ENCODE assay signal across 11 mouse cellular contexts in genomic region chr9:106269879-106270278, GRCm38 (mm10). TPM values are rescaled to one million over a fixed set of nuclear protein-coding genes. Genes with fewer than 3 reads are reported as not detected.
A peak's percentile ranks its signal among the peaks of the same experiment; 100 is the strongest.
DNase-seq lines count a peak whose midpoint lies in the region; ATAC-seq and TF ChIP-seq lines count a peak whose summit lies in the region.
"Had no signal": no experiment of that assay in that cellular context is flagged by ENCODE, and none has a peak within 500 bp of the region (broad histone marks: within the 10 kb centered on the region; RNA-seq: fewer than 3 reads in every experiment).

No protein-coding gene starts in this region.

- no peaks in the 10 kb centered on the region for H3K4me1 ChIP-seq in MEL (ENCODE audit: control insufficient read depth in 1 of 2, insufficient read depth in 2 of 2, low read length in 2 of 2)
- peaks cover 10% of the 10 kb centered on the region for H3K4me1 ChIP-seq in forebrain, embryonic 16.5 days (replicated peaks; ENCODE audit: control insufficient read depth, insufficient read depth, low read length)
- peaks cover 34% of the 10 kb centered on the region for H3K4me1 ChIP-seq in midbrain, embryonic 10.5 days

- no peaks in the 10 kb centered on the region for H3K36me3 ChIP-seq in MEL (ENCODE audit: control insufficient read depth in 1 of 2, insufficient read depth in 2 of 2, low read length in 2 of 2)
- H3K36me3 ChIP-seq in forebrain, embryonic 16.5 days (ENCODE audit: control insufficient read depth, insufficient read depth) = no peaks in the 10 kb centered on the region
- H3K36me3 ChIP-seq in midbrain, embryonic 10.5 days = no peaks in the 10 kb centered on the region
- H3K36me3 ChIP-seq: liver, embryonic 12.5 days had no signal

- H3K4me2 ChIP-seq in forebrain, embryonic 16.5 days (ENCODE audit: low read length) = no peak overlapping the region
- H3K4me2 ChIP-seq: liver, embryonic 12.5 days had no signal

- WGBS in forebrain, embryonic 16.5 days = 10% methylated on average over 2 of the region's 2 CpGs
- 36% methylated on average over 2 of the region's 2 CpGs for WGBS in midbrain, embryonic 10.5 days

- ATAC-seq in forebrain, embryonic 16.5 days = peak; percentile 83
- ATAC-seq: liver, embryonic 12.5 days had no signal

- TF ChIP-seq CTCF in MEL (IDR thresholded peaks at IDR 0.05 in 2 of 3, conservative IDR thresholded peaks at IDR 0.05 in 1 of 3; ENCODE audit: control insufficient read depth in 1 of 3, insufficient read depth in 1 of 3, low read depth in 2 of 3, low read length in 3 of 3, poor library complexity in 1 of 3, severe bottlenecking in 1 of 3) = no peak

- H3K79me2 ChIP-seq in MEL (ENCODE audit: control insufficient read depth, insufficient read depth, low read length, poor library complexity) = no peaks in the 10 kb centered on the region

- peak; percentile 51 to 52 for DNase-seq in cerebellum, postnatal 10 days
- no peak for DNase-seq in cerebellum, postnatal 36 days
- peak; percentile 60 for DNase-seq in MEL (ENCODE audit: low read depth, low spot score)
- DNase-seq in midbrain, embryonic 10.5 days (ENCODE audit: low spot score) = no peak
- no peak for DNase-seq in cerebellum, adult 8-10 months
- no peak for DNase-seq in spleen, adult 18-20 months
- DNase-seq in frontal cortex, adult 2 months (ENCODE audit: extremely low spot score in 1 of 2, low spot score in 1 of 2) = no peak
- DNase-seq: heart, adult 2 months; kidney, postnatal 4 days had no signal

- H3K4me3 ChIP-seq in MEL (ENCODE audit: control insufficient read depth in 1 of 2, insufficient read depth in 1 of 2, low read depth in 2 of 2, low read length in 2 of 2) = no peak overlapping the region
- no peak overlapping the region for H3K4me3 ChIP-seq in forebrain, embryonic 16.5 days (replicated peaks; ENCODE audit: low read length)
- H3K4me3 ChIP-seq in midbrain, embryonic 10.5 days = no peak overlapping the region
- H3K4me3 ChIP-seq: heart, adult 2 months; liver, embryonic 12.5 days had no signal

- H3K9ac ChIP-seq in MEL (ENCODE audit: control insufficient read depth, low read depth, low read length, poor library complexity, severe bottlenecking) = no peak overlapping the region
- no peak overlapping the region for H3K9ac ChIP-seq in forebrain, embryonic 16.5 days (replicated peaks; ENCODE audit: low read depth, low read length)
- H3K9ac ChIP-seq: liver, embryonic 12.5 days had no signal

- TF ChIP-seq POLR2A in MEL (IDR thresholded peaks at IDR 0.05; ENCODE audit: control insufficient read depth in 1 of 2, insufficient read depth in 1 of 2, low read depth in 1 of 2, low read length in 2 of 2, poor library complexity in 1 of 2) = no peak

- H3K27me3 ChIP-seq in MEL (ENCODE audit: control insufficient read depth in 1 of 2, insufficient read depth in 2 of 2, low read length in 2 of 2) = no peaks in the 10 kb centered on the region
- no peaks in the 10 kb centered on the region for H3K27me3 ChIP-seq in forebrain, embryonic 16.5 days (replicated peaks; ENCODE audit: control insufficient read depth, insufficient read depth, low read length)
- no peaks in the 10 kb centered on the region for H3K27me3 ChIP-seq in midbrain, embryonic 10.5 days (ENCODE audit: low read depth, poor library complexity, severe bottlenecking)

- no peak overlapping the region for H3K27ac ChIP-seq in MEL (ENCODE audit: control insufficient read depth, low read depth, low read length)
- 0 out of 2 replicates have a peak overlapping the region, but pooled peaks have one; percentile 52 for H3K27ac ChIP-seq in forebrain, embryonic 16.5 days (ENCODE audit: low read length)
- H3K27ac ChIP-seq in midbrain, embryonic 10.5 days (replicated peaks) = peak overlapping the region; percentile 70
- H3K27ac ChIP-seq: heart, adult 2 months; liver, embryonic 12.5 days had no signal

- H3K9me3 ChIP-seq in MEL (replicated peaks; ENCODE audit: insufficient read depth, low read length) = no peaks in the 10 kb centered on the region
- no peaks in the 10 kb centered on the region for H3K9me3 ChIP-seq in forebrain, embryonic 16.5 days (ENCODE audit: control insufficient read depth, low read length)
- no peaks in the 10 kb centered on the region for H3K9me3 ChIP-seq in midbrain, embryonic 10.5 days (replicated peaks)
- H3K9me3 ChIP-seq: liver, embryonic 12.5 days had no signal

- TF ChIP-seq EP300 in MEL (IDR thresholded peaks at IDR 0.05; ENCODE audit: low read depth in 1 of 2, low read length in 2 of 2) = no peak

- no peak for TF ChIP-seq RAD21 in MEL (IDR thresholded peaks at IDR 0.05; ENCODE audit: low read depth, low read length)

TF ChIP-seq in MEL, 35 proteins besides CTCF, POLR2A, EP300 and RAD21:
- no peak for TF ChIP-seq NRF1 (IDR thresholded peaks at IDR 0.05; ENCODE audit: insufficient read depth, low read depth, low read length, poor library complexity, severe bottlenecking)
- no peak for TF ChIP-seq MXI1 (IDR thresholded peaks at IDR 0.05; ENCODE audit: low read depth, low read length)
- TF ChIP-seq USF1 (IDR thresholded peaks at IDR 0.05; ENCODE audit: low read depth, low read length) = no peak
- no peak for TF ChIP-seq ETS1 (IDR thresholded peaks at IDR 0.05; ENCODE audit: low read depth, low read length)
- TF ChIP-seq POLR2AphosphoS5 (IDR thresholded peaks at IDR 0.05; ENCODE audit: borderline replicate concordance, low read depth, low read length) = no peak
- TF ChIP-seq TCF12 (IDR thresholded peaks at IDR 0.05; ENCODE audit: low read depth, low read length) = no peak
- no peak for TF ChIP-seq ZNF384 (IDR thresholded peaks at IDR 0.05; ENCODE audit: low read depth, low read length)
- no peak for TF ChIP-seq CHD1 (IDR thresholded peaks at IDR 0.05; ENCODE audit: low read depth, low read length)
- TF ChIP-seq RCOR1 (IDR thresholded peaks at IDR 0.05; ENCODE audit: low read depth, low read length) = no peak
- no peak for TF ChIP-seq KAT2A (conservative IDR thresholded peaks at IDR 0.05; ENCODE audit: low read depth, low read length)
- TF ChIP-seq ELF1 (IDR thresholded peaks at IDR 0.05; ENCODE audit: low read depth, low read length) = no peak
- TF ChIP-seq MYB (IDR thresholded peaks at IDR 0.05; ENCODE audit: low read depth, low read length) = no peak

RNA-seq across cellular contexts. Expression of gene Poc1a, which starts 11.0 kb away (rescaled TPM):
- total RNA-seq in MEL (2012; rRNA removed) = 33.8 and 37.6 TPM in 2 replicates
- polyA plus RNA-seq in MEL (2012; ENCODE audit: insufficient read depth in 1 of 2, insufficient read length in 2 of 2, low read depth in 1 of 2, low replicate concordance in 2 of 2, missing spikeins in 1 of 2) = 10 to 100 TPM in 1 of 2 experiments, not detected in 1; 41.3 TPM
- polyA plus RNA-seq in forebrain, embryonic 16.5 days (2015; fragmentation: Nextera tagmentation; extraction: Ambion mirVana) = 10.5 and 11.6 TPM in 2 replicates
- 38.1 and 46.6 TPM in 2 replicates for polyA plus RNA-seq in midbrain, embryonic 10.5 days (2016; fragmentation: Nextera tagmentation; extraction: Ambion mirVana)
- 24.2 and 25.6 TPM in 2 replicates for polyA plus RNA-seq in frontal cortex, adult 2 months (2012; rRNA removed)

RNA-seq across cellular contexts. Expression of gene Alas1, which starts 21.4 kb away (rescaled TPM):
- total RNA-seq in MEL (2012; rRNA removed) = 14.4 and 19.8 TPM in 2 replicates
- 10 to 100 TPM in 1 of 2 experiments, not detected in 1; 15.3 TPM for polyA plus RNA-seq in MEL (2012; ENCODE audit: insufficient read depth in 1 of 2, insufficient read length in 2 of 2, low read depth in 1 of 2, low replicate concordance in 2 of 2, missing spikeins in 1 of 2)
- 101 and 109 TPM in 2 replicates for polyA plus RNA-seq in forebrain, embryonic 16.5 days (2015; fragmentation: Nextera tagmentation; extraction: Ambion mirVana)
- polyA plus RNA-seq in midbrain, embryonic 10.5 days (2016; fragmentation: Nextera tagmentation; extraction: Ambion mirVana) = 71.1 and 82.7 TPM in 2 replicates
- 122 and 129 TPM in 2 replicates for polyA plus RNA-seq in frontal cortex, adult 2 months (2012; rRNA removed)

RNA-seq across cellular contexts. Expression of gene Tlr9, which starts 47.5 kb away (rescaled TPM):
- not detected in 2 replicates for total RNA-seq in MEL (2012; rRNA removed)
- polyA plus RNA-seq in MEL (2012; ENCODE audit: insufficient read depth in 1 of 2, insufficient read length in 2 of 2, low read depth in 1 of 2, low replicate concordance in 2 of 2, missing spikeins in 1 of 2) = not detected
- polyA plus RNA-seq in forebrain, embryonic 16.5 days (2015; fragmentation: Nextera tagmentation; extraction: Ambion mirVana) = not detected in 2 replicates
- polyA plus RNA-seq in midbrain, embryonic 10.5 days (2016; fragmentation: Nextera tagmentation; extraction: Ambion mirVana) = 0.05 TPM in 1 of 2 replicates, not detected in the other
- 0.67 and 1.2 TPM in 2 replicates for polyA plus RNA-seq in frontal cortex, adult 2 months (2012; rRNA removed)

Comparison
In these comparisons a context has a peak if more than half of its experiments do, and no peak if none do; other contexts are left out.
1. DNase-seq: peak in cerebellum, postnatal 10 days (2 of 2) and MEL (single experiment); none in cerebellum, postnatal 36 days (0 of 2), midbrain, embryonic 10.5 days (single experiment), cerebellum, adult 8-10 months (single experiment), spleen, adult 18-20 months (0 of 2) and frontal cortex, adult 2 months (0 of 2).